Mouse (Mus musculus): ENCODE results near the gene Ubr4.
"Not testable (repeated sequence)": the region's sequence is repeated elsewhere in the genome, so short reads cannot be mapped to it uniquely, and the experiment has no call there.

Gene Ubr4

DNA sequence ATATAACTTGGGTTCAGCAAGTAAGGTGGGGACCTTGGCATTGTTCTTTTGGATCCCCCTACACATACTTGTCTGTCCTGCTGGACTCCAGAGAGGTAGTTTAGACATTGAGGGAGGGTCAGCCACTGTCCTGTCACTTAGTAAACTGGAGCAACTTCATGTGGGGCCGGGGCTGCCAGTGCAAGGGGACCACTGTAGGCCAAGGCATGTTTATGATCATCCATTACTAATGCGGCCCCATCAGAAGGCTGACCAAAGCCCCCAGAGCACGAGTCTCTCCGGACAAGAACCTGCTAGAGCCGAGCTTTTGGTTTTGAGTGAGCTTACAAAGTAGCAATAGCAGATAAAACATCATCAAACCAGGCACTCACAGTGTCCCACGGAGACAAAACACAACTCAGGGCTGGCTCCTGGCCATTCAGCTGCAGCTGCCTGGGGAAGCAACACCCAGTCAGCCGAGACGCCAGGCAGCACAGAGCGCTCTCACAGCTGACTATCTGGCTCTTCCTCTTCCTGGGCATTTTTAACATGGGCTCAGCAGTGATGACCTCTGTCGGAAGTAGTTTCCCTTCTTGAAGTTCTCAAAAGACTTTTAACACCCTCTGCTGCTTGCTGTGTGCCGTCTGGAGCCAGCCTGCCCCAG lies 138.1 kb downstream of the Ubr4 start:
- DNase-seq, result no peak

- no peak for DNase-seq
These were observed 139.2 kb downstream of the Ubr4 start for GRCm38 (mm10) chr4:139491541-139492170.

- no peak for DNase-seq
These were observed 139.9 kb downstream of the Ubr4 start for GRCm38 (mm10) chr4:139492258-139492833.

- peak; percentile 75 for DNase-seq
These were observed 141.0 kb downstream of the Ubr4 start for GRCm38 (mm10) chr4:139493227-139494025.

- no peak for DNase-seq
These were observed 148.4 kb downstream of the Ubr4 start for GRCm38 (mm10) chr4:139500814-139501213.

- DNase-seq, result no peak
These were observed 149.3 kb downstream of the Ubr4 start for GRCm38 (mm10) chr4:139501702-139502101.

GRCm38 (mm10) chr4:139503919-139504318 lies 151.5 kb downstream of the Ubr4 start:
- DNase-seq, result no peak

DNA sequence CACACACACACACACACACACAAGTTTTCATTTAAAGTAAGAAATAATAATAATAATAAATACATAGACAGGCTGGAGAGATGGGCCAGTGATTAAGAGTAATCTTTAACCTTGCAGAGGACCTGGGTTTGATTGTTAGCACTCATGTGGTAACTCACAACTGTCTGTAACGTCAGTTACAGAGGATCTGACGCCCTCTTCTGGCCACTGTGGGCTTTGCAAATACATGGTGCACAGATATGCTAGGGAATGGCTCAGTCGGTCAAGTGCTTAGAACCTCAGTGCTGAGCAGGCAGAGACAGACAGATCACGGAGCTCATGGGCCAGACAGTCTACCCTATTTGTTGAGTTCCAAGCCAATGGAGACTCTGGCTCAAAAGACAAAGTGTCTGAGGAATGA lies 153.3 kb downstream of the Ubr4 start:
- no peak for DNase-seq

DNA sequence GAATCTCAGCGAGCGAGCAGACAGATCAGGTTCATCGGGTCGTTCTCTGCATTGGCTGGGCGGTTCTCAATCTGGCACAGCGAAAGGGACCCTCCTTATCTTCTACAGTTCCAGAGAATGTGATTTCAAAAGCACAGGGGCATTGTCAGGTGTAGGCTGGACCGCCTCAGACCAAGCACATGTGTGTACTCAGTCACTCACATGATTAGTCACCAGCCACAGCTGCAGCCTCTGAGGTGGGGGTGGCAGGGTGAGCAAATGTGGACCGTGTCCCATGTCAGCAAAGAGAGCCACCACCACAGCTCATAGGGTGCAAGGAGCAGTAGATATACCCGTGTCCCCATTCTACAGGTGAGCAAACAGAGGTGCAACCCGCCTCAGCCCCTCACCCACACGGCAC lies 154.3 kb downstream of the Ubr4 start:
- no peak for DNase-seq

DNA sequence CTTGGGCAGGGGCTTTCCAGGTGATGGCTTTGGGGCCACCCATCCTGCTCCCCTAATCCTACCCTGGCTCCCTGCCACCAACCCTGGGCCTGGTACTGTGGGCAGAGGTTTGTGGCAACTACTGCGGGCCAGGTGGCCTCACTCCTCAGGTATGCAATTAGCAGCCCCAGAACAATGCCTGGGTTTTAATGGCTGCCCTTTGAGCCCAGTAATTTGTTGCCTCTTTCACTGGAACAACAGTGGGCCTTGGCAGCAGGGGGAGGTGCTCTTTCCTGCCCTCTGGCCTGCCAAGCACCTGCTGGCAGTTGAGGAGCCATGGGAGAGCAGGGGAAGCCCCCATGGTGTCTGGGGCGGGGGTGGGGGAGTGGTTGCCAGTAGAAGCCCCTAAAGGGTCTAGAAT lies 156.7 kb downstream of the Ubr4 start:
- DNase-seq, result no peak

GRCm38 (mm10) chr4:139511557-139511956 lies 159.1 kb downstream of the Ubr4 start:
- no peak for DNase-seq

- no peak for DNase-seq
These were observed 160.6 kb downstream of the Ubr4 start for GRCm38 (mm10) chr4:139512985-139513384.

GRCm38 (mm10) chr4:139519221-139519620 lies 166.8 kb downstream of the Ubr4 start:
- no peak for DNase-seq

- DNase-seq, result no peak
These were observed 169.5 kb downstream of the Ubr4 start for GRCm38 (mm10) chr4:139521926-139522325.

GRCm38 (mm10) chr4:139526475-139526874 lies 174.1 kb downstream of the Ubr4 start:
- DNase-seq, result peak; percentile 15

DNA sequence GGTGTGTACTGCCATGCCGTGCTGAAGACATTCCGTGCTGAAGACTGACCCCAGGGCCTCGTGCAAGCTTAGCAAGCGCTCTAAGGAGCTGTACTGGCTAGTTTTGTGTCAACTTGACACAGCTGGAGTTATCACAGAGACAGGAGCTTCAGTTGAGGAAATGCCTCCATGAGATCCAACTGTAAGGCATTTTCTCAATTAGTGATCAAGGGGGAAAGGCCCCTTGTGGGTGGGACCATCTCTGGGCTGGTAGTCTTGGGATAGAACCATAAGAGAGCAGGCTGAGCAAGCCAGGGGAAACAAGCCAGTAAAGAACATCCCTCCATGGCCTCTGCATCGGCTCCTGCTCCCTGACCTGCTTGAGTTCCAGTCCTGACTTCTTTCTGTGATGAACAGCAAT lies 177.8 kb downstream of the Ubr4 start, which contains the start of gene Iffo2:
Gene Iffo2 (plus strand): TSS at position 301 of the 400 bp plus-strand sequence.
- not testable (repeated sequence) for DNase-seq

- DNase-seq, result no peak
These were observed 179.7 kb downstream of the Ubr4 start for GRCm38 (mm10) chr4:139532081-139532480.

- DNase-seq, result no peak
These were observed 182.8 kb downstream of the Ubr4 start for GRCm38 (mm10) chr4:139535127-139535695.

DNA sequence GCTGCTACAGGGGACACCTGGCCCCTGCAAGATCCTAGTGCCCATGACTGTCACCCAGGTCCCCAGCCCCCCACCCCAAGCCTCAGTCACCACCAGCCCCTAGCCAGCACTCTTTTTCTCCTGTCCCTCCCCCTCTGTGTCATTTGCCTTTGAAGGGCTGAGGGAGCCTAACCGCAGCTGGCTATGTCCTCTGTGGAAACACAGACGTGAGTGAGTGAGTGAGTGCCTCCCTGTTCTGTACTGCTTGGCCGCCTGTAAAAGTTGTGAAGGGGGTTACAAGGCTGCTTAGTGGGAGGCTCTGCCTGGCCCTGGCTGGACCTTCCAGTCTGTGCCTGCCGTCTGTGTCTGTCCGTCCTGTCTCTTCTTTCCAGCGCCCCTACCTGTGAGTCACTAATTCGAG lies 183.3 kb downstream of the Ubr4 start:
- no peak for DNase-seq

DNA sequence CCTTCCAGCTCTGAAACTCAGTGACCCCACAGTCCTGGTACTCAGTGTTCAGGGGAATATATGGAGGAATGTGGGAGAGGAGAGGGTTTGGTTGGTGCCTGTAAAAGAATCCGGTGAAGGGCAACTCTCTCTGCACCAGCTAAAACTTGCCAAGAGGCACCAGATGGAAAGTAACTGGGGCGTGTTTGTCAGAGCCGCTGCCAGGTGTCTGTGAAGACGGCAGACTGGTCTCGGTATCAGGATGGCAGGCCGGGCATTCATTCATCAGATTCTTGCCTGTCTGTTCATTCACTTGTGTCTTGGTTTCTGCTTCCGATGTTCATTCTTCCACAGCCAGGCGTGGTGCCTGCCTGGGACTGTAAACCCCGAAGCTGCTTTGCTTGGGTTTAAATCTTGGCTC lies 184.3 kb downstream of the Ubr4 start:
- DNase-seq, result peak; percentile 45

Measured in cerebellum, adult 11 months (tissue).